Mouse (Mus musculus): ENCODE measurements at regions not wholly inside any gene's neighbourhood (a gene's known extent, or its start where the extent isn't known, plus 50 kb on each side); places are given as distances from the start of the nearest gene placed in this dataset.

- in situ Hi-C loops (cut with MboI, MseI), result loop anchor here (25.0 kb wide), 1 partner anchor 1785 kb away; no protein-coding TSS in a partner anchor
These were observed 119.8 kb downstream of the Tbr1 start for GRCm38 (mm10) chr2:61922496-61922895.

GRCm38 (mm10) chr2:61938296-61938695, 108.0 kb upstream of the Slc4a10 start:
- in situ Hi-C loops (cut with MboI, MseI), result no loop called here

DNA sequence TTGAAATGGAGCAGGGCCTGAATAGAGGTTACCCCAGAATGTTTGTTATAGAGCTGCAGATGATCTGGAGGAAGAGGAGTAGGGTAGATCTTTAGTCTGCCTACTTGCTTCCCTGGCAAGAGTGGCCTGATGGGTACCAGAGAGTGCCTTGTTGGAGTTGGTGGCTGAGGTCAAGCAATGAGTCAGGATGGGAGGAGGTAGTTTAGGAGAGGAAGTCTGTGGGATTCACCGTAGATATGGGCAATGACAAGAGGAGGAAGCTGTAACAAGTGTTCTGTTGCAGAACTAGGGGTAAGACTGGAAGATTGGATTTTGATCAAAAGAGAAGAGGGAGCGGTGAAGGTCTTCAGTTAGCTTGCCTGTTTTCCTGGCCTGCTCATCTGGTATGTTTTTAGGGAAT, 80.3 kb upstream of the Slc4a10 start:
- in situ Hi-C loops (cut with MboI, MseI), result no loop called here

DNA sequence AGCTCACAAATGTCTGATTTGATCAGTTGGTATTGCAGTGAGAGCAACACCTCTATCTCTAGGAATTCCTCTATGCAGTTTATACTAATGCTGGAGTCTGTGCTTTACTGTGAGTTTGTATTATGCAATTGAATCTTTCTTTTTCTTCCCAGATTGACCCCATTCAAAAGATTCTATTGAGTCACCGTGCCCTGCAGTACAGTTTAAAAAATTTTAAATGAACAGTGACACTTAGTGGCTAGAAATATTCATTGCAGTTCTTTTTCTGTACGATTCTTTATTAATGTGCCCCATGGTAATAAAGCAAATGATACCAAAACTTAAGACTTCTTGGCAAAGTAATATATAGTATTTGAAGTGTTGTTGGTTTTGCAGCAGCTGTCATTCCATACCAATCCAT, 78.5 kb upstream of the Slc4a10 start:
- in situ Hi-C loops (cut with MboI, MseI), result no loop called here

GRCm38 (mm10) chr2:61970029-61970428, 76.2 kb upstream of the Slc4a10 start:
- in situ Hi-C loops (cut with MboI, MseI), result no loop called here

GRCm38 (mm10) chr2:61984771-61985170, 61.5 kb upstream of the Slc4a10 start:
- in situ Hi-C loops (cut with MboI, MseI), result loop anchor here (10.0 to 25.0 kb wide), 2 partner anchors 478 to 640 kb away; no protein-coding TSS in a partner anchor

DNA sequence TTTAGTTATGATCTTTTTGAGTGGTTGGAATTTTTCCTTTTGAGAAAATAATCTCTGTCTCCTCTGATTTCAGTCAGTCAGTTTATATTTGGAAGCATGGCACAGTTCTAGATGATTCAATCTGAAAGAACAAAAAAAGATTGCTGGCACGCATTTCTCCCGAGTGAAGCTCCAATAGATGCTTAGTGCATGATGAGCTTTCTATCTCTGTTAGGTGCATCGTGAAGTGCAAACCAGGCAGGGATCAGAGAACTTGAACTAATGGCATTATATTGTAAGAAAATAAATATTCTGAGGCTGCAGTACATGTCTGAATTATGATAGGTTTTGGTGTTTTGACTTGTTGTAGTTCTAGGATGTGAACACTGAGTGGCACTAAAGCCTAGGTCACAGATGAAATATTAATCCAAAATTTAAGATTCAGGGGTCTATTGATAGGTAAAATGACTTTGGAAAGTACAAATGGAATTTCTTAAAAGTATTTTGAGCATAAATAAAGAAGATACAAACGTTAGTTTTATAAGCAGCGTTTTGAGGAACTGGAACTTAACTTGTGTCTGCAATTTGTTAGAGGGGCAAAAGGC, 59.2 kb upstream of the Slc4a10 start:
- in situ Hi-C loops (cut with MboI, MseI), result loop anchor here (10.0 to 25.0 kb wide), 2 partner anchors 475 to 638 kb away; no protein-coding TSS in a partner anchor
